Mouse (Mus musculus): ENCODE measurements around the gene Nos2.

Nos2 gene

DNA sequence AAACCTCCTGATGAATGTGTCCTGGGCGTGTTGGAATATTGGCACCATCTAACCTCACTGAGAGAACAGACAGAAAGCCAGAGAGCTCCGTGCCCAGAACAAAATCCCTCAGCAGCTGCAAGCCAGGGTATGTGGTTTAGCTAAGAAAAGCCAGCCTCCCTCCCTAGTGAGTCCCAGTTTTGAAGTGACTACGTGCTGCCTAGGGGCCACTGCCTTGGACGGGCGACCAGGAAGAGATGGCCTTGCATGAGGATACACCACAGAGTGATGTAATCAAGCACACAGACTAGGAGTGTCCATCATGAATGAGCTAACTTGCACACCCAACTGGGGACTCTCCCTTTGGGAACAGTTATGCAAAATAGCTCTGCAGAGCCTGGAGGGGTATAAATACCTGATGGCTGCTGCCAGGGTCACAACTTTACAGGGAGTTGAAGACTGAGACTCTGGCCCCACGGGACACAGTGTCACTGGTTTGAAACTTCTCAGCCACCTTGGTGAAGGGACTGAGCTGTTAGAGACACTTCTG, at the start of gene Nos2:
Gene Nos2, plus strand, starts transcription at position 377 of the 529 bp plus-strand sequence.
- DNase-seq (ENCODE audit: low read depth, low spot score), result no peak

DNA sequence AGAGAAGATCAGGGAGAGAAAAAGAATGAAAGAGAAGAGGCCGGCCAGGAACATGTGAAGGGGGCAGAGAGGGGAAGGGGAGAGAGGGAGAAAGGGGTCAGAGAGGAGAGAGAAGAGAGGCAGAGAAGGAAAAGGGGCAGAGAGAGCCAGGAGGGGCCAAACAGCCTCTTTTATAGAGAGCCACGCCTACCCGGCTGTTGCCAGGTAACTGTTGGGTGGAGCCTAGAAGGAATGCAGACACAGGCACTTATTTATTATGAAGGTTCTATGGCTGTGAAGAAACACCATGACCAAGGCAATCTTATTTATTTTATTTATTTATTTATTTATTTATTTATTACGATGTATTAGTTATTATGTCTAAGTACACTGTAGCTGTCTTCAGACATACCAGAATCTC, 49.7 kb upstream of the Nos2 start:
- no peak for DNase-seq (ENCODE audit: low read depth, low spot score)

DNA sequence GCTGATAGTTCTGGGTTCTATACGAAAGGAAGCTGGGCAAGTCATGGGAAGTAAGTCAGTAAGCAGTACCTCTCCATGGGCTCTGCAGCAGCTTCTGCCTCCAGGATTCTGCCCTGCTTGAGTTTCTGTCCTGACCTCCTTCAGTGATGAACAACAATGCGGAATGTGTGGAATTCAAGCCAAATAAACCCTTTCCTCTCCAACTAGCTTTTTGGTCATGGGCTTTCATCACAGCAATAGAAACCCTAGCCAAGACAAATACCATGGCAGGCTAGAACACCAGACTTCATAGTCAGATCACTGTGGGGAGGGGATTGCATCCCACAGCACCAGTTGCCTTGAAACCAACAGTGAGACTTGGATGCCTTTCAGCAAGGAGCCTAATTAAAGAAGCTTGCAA, 47.8 kb upstream of the Nos2 start:
- DNase-seq (ENCODE audit: low read depth, low spot score), result no peak

DNA sequence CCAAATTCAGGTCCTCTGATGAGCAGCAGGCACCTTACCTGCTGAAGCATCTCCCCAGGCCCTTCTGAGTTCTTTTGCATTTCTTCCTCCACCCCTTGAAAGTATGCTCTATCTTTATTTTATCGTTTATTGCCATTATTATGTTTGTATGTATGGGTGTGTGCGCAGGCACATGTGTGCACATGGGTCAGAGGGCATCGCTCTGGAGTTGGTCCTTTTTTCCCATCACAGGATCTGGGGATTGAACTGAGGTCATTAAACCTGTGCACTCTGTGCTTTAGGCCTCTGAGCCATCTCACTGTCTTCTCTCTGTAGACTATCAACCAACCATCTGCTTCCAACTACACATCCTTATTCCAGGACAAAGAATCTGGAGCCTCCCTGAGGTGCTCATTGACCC, 40.9 kb upstream of the Nos2 start:
- DNase-seq (ENCODE audit: low read depth, low spot score), result no peak

DNA sequence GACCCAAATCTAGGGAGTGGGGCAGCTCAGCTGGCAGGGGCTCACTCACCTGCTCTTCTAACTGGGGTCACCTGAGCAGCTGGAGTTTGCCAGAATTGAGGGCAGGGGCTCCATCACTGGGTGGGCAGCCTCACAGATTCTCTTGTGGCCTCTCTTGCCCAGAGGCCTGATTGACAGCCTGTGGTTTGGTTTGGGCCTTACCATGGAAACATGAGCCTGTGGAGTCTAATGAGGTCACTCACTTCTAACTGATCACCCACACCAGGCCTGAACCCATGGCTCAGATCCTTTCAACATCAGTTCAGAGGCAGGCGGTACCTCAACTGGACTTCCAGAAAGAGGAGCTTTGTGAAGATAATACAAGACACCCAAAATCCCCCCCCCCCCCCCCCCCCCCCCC, 33.9 kb upstream of the Nos2 start:
- DNase-seq (ENCODE audit: low read depth, low spot score), result no peak

DNA sequence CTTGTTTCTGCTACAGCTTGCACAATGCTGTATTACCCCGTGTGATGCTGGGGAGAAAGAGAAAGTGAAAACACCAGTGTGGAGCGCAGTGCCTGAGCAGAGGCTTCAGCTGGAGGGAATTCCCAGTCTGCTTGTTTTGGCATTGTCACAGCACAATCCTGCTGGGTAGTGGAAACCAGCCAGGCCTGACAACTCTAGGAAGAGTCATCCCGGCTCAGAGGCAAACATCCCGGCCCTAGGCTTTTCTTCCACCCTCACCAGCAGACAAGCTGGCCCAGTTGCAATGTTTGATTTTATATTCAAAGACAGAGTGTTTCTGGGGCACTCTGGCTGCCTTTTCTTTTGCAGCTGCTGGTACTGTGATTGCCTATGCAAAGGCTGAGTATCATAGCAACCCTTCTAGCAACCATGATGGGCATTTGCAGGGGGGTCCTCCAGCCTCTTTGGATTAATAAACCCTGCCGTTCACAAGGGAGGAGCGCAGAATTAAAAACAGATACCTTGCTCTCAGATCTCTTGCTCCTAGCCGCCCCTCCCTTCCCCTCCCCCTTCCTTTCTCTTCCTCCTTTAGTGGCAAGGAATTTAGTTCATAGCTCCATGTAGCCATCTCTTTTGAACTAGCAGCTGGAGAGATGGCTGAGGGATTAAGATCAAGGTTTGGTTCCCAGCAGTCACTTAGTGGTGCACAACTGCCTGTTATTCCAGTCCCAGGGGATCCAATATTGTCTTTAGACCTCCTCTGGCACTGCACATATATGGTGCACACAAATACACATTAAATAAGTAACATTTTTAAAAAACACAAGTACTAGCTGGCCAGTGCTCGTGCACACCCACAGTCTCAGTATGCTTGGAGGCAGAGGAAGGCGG, 33.2 kb upstream of the Nos2 start:
- DNase-seq (ENCODE audit: low read depth, low spot score), result peak; percentile 78

DNA sequence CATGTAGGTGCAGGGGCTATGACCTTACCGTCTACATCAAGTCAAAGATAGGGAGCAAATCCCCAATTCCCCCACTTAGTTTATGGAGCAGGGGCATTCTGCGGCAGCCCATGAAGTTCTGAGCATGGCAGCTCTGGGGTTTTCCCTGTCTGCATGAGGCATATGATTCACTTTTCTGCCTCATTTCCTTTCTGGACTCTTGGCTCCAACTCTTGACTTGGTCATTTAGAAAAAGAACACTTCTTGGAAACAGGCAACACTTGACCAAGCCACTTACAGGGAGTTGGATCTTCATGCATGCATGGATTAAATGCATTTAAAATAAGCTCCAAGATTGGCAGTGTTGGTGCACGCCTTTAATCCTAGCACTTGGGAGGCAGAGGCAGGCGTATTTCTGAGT, 31.4 kb upstream of the Nos2 start:
- no peak for DNase-seq (ENCODE audit: low read depth, low spot score)

DNA sequence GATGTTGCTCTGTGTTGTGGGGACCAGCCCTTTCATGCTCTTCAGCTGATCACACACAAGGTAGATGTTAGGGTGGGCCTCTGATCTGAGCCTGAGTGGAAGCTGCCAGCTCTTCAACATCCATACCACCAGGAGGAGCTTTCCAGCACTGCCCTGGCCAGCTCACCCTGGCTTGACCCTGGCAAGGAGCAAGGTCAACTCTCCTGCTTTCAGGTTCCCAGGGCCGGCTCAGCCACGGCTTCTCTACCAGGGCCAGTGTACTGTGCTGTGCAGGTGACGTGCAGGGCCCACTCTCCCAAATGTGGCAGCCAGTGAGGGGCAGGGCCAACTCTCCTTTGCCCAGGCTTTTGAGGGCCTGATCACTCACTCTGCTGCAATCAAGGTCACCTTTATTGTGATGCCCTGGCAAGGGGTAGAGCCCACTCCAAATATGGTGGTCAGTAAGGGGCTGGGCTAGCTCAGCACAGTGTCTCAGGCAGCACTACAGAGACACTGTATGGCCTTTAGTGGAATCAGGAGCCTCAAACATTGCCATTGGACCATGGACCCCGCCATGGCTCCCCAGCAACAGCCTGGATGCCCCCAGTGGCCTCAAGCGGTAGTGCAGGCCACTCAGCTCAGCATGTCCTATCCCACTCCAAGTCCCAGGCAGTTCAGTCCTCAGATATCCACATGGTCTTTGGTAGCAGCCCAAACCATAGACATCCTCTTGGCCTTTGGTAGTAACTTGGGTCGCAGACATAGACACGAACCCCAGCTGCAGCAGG, 24.0 kb upstream of the Nos2 start:
- DNase-seq (ENCODE audit: low read depth, low spot score), result peak; percentile 57

DNA sequence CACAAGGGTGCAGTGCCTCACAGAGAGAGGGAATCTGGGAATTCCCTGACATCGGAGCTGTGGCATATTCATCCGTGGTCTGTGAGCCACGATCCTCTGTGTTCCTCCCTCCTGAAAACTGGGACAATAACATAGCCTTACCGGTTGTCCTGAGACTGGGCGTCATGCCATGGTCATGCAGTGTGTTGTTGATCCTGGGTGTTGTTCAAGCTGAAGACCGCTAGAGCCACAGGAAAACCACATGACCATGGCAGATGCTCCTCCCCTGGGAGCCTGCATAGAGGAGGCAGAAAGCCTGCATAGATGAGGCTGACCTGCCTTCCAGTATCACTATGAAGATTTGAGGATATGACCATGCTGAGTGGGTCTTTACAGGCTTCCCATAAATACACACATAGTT, 5.1 kb upstream of the Nos2 start:
- no peak for DNase-seq (ENCODE audit: low read depth, low spot score)

DNA sequence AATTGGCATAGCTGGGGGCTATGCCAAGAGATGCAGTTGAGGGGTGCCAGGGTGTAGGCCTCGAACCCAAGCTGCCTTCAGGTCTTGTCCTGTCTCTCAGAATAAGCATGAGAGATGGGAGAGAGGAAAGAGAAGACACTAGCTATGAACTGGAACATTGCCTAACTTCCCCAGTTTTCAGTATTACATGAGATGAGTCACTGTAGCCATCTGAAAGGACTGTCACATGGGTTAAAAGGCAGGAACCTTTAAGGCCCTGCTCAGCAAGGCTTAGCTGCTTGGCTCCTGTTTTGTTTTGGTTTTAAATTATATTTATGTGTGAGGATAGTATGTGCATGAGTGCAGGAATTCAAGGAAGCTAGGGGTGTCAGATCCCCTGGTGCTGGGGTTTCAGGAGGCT, 4.2 kb upstream of the Nos2 start:
- DNase-seq (ENCODE audit: low read depth, low spot score), result no peak

DNA sequence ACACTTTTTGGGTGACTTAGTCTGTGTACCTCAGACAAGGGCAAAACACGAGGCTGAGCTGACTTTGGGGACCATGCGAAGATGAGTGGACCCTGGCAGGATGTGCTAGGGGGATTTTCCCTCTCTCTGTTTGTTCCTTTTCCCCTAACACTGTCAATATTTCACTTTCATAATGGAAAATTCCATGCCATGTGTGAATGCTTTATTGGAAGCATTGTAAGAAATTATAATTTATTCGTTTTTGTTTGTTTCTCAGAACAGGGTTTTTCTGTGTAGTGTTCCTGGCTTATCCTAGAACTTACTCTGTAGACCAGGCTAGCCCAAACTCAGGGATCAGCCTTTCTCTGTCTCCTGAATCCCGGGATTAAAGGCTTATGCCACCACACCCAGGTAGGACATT, 842 bp upstream of the Nos2 start:
- no peak for DNase-seq (ENCODE audit: low read depth, low spot score)

DNA sequence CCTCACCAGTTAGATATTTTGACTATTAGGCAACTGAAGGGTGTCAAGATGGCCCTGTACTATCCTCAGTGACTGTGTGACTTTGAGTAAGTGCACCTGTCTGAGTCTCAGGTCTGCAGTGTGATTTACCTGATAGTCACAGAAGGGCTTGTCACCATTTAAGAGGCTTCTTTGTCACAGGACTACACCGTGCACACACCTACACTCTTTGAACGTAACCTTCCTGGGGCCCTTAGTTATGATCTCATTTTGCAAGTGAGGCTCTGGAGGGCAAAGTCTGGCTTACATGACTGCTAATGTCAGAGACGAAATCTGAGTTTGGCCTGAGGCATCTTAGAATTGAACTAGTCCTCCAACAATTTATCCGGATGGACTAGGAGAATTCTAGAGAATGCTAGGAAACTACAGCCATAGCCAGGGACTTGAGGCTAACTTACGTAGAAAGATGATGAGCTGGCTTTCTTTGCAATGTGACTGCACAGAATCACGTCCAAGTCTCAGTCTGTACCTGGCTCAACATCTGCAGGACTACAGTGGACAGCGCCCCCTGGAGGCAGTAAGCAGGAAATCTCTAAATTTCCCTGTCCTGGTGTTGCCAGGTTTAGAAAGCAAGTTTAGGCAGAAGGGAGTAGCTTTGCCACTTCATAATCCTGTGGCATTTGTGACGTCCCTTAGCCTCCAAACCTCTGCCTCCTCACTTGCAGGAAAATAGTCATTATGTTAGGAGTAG, 2.3 kb downstream of the Nos2 start:
- DNase-seq (ENCODE audit: low read depth, low spot score), result peak; percentile 50

DNA sequence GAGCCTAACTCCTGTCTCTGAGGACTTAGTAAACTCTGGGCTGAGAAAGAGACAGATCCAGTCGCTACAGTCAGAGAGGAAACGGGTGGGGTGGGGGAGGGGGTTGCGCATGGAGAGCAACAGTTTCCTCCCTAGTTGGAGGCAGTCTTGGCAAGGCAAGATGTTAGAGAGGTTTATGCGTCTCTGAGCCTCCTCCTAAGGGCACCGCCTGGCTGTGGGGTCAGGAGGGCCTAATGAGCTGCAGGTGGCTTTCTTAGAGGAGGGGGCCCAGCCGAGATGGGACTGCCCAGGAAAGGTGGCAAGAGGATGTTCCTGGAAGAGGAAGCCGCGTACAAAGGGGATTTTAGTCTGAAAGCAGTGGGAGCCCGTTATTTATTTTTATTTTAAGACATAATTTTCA, 3.5 kb downstream of the Nos2 start:
- DNase-seq (ENCODE audit: low read depth, low spot score), result no peak

DNA sequence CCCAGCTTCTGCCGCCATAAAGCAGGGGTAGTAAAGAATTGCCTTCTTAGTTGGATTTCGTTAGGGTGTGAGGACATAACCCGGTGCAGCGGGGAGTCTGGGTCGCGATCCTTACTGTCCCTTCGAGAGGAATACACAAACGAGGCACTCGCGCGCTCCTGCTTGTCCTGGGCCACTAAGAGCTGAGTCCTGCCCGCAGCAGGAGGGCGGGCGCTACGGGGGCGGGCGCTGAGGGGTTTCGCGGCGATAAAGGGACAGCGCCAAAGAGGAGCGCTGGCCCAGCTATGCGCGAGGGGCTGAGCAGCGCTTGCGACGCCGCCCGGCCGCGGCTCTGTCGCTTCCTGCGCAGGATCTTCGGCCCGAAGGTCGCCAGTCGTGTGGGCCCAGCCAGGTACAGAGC, 4.3 kb downstream of the Nos2 start:
- DNase-seq (ENCODE audit: low read depth, low spot score), result peak; percentile 23

DNA sequence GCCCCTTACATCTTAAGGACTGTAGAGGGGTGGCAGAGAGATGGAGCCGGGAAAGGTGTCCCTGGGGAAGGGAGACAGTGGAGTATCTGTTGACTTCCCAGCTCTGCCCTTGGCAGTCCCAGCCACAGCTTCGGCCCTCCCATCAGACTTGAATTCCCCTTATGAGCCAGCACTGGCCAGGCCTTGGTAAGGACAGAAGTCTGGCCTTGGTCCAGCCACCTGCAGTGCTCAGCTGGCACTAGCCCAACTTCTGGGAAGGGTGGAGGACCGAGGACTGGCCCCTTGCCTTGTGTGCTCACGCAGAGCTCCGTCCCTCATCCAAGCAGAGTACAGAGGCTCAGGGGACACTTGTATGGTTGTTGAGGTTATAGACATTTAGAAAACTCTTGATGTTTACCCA, 8.8 kb downstream of the Nos2 start:
- DNase-seq (ENCODE audit: low read depth, low spot score), result no peak

DNA sequence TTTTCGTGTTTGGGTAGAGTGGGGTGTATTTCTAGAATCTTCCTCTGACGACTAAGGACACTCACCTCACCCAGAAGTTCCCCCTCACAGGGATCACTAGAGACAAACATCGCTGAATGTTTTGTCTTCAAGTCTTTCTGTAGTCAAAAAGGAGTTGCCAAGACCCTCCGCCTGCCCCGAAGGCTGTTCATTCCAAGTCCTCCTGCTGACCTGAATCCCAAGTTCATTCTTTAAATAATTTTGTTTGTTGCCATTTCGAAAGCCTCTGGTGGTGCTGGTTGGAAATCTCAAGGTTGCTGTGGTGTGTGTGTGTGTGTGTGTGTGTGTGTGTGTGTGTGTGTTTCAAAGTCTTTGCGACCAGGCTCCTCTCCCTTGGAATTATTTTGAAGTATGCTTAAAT, 13.7 kb downstream of the Nos2 start:
- no peak for DNase-seq (ENCODE audit: low read depth, low spot score)

DNA sequence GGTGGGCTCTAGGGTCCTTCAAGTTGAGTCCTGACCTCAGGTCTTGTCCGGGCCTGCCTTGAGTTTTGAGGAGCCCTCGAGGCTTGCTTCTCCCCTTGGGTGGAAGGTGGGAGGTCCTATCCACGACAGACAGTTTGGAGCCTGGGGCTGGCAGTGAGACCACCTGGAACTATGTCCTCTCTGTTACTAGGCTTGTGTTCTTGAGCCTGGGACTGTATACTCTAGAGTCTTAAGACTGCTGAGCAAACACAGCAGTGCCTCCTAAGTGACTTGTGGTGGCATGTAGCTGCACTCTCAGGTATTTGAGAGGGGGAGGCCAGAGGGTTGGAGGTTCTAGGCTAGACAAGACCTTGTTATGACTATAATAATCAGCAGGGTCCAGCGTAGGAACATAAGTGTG, 14.1 kb downstream of the Nos2 start:
- DNase-seq (ENCODE audit: low read depth, low spot score), result no peak

DNA sequence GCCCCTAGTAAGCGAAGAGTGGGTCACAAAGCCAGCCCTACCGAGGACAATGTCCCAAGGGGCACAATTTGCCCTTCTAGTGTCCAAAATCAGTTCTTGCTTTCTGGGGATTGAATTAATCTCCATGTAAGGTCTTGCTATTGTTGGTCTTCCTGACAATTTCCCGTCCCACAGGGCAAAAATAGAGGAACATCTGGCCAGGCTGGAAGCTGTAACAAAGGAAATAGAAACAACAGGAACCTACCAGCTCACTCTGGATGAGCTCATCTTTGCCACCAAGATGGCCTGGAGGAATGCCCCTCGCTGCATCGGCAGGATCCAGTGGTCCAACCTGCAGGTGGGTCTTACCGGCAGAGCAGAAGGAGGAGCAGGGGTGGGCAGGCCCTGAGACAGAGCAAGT, 14.6 kb downstream of the Nos2 start:
- DNase-seq (ENCODE audit: low read depth, low spot score), result no peak

DNA sequence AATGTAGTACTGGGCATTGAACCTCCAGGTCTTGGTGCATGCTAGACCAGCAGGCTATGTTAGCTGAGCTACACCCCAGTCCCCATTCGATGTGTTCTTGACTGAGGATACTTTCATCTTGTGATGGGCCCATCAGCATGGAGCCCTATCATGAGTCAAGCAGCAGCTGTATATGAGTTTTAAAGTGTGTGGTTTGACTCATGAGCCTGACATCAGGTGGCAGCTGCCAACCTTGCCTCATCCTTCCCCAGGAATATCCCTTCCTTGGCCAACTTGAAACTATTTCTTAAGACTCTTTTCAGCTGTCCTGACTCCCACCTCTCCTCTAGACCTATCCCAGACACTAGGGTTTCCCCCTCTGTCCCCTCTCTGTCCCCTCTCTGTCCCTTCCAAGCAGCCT, 22.5 kb downstream of the Nos2 start:
- no peak for DNase-seq (ENCODE audit: low read depth, low spot score)

DNA sequence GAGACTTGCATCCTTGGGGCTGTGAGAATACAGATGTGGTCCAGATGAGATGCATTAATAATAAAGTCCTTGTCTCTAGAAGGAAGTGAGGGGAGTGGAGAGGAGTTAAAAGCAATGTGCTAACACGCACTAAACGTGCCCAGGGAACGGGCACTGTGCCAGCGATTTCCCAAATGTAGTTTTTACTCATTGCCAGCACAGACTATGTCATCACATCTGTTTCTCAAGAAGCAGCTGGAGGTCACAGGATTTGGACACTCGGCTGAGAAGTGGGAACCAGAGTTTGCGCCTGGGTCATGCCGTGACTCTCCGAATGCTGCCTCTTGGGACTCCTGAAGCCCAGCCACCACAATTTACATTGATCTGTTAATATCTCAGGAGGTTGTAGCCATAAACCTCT, 29.8 kb downstream of the Nos2 start:
- no peak for DNase-seq (ENCODE audit: low read depth, low spot score)

DNA sequence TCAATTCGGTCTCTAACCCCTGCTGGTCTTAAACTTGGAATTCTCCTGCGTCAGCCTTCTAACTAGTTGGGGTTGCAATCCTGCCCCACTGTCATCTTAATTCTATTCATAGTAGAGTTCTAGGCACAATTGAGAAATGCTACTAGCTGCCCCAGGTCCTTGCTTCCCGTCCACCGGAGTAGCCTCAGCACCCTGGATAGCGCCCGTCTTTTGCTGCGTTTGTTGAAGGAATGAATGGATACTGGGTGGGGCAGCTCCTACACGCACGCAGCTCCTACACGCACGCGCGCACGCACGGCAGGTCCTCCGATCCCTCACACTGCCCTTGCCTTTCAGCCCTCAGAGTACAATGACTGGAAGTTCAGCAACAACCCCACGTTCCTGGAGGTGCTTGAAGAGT, 31.9 kb downstream of the Nos2 start:
- DNase-seq (ENCODE audit: low read depth, low spot score), result peak; percentile 14

DNA sequence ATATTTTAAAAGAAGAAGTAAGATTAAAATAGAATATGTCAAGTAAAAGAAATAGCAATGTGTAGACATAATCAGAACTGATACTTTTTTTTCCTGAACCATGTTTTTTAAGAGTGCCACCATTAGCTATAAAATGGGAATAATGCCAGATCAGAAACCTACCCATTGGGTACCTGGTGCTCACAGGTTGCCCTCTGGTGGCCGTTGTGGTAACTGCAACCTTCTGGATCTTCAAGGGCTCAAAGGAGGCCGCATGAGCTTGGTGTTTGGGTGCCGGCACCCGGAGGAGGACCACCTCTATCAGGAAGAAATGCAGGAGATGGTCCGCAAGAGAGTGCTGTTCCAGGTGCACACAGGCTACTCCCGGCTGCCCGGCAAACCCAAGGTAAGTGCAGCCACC, 35.7 kb downstream of the Nos2 start:
- DNase-seq (ENCODE audit: low read depth, low spot score), result peak; percentile 70

Measured in CD4-positive helper T cell, adult 2 months (primary cell).